ENCODE assay signal across 18 mouse cellular contexts in genomic region chr19:55268150-55268549, GRCm38 (mm10). TPM values are rescaled to one million over a fixed set of nuclear protein-coding genes. Genes with fewer than 3 reads are reported as not detected.
A peak's percentile ranks its signal among the peaks of the same experiment; 100 is the strongest.
DNase-seq lines count a peak whose midpoint lies in the region; ATAC-seq and TF ChIP-seq lines count a peak whose summit lies in the region.
"Had no signal": no experiment of that assay in that cellular context is flagged by ENCODE, and none has a peak within 500 bp of the region (broad histone marks: within the 10 kb centered on the region; RNA-seq: fewer than 3 reads in every experiment).

No protein-coding gene starts in this region.

- peak overlapping the region; percentile 92 for H3K27ac ChIP-seq in lung, embryonic 14.5 days (ENCODE audit: low read depth)
- peak overlapping the region; percentile 10 for H3K27ac ChIP-seq in intestine, postnatal 0 days (ENCODE audit: low read depth, low read length)
- 0 out of 2 replicates have a peak overlapping the region, but pooled peaks have one; percentile 11 for H3K27ac ChIP-seq in liver, embryonic 13.5 days
- peak overlapping the region; percentile 89 for H3K27ac ChIP-seq in stomach, embryonic 16.5 days (ENCODE audit: low read length)
- no peak overlapping the region for H3K27ac ChIP-seq in heart, adult 2 months
- H3K27ac ChIP-seq: forebrain, embryonic 12.5 days; hindbrain, embryonic 10.5 days; midbrain, embryonic 12.5 days had no signal

- intact Hi-C loops in heart, adult 2 months (cut with DNase I) = no loop called here

- no peaks in the 10 kb centered on the region for H3K27me3 ChIP-seq in lung, embryonic 14.5 days (ENCODE audit: insufficient read depth, low read length)
- H3K27me3 ChIP-seq in intestine, postnatal 0 days (replicated peaks; ENCODE audit: control insufficient read depth, insufficient read depth, low read length) = no peaks in the 10 kb centered on the region
- no peaks in the 10 kb centered on the region for H3K27me3 ChIP-seq in liver, embryonic 13.5 days
- no peaks in the 10 kb centered on the region for H3K27me3 ChIP-seq in stomach, embryonic 16.5 days (ENCODE audit: control insufficient read depth, insufficient read depth, low read length)
- no peaks in the 10 kb centered on the region for H3K27me3 ChIP-seq in heart, adult 2 months (ENCODE audit: control insufficient read depth, insufficient read depth, low read length)
- H3K27me3 ChIP-seq: forebrain, embryonic 12.5 days; midbrain, embryonic 12.5 days had no signal

- no peak for TF ChIP-seq CTCF in lung, embryonic 14.5 days (IDR thresholded peaks at IDR 0.05; ENCODE audit: low read depth)
- no peak for TF ChIP-seq CTCF in intestine, postnatal 0 days (IDR thresholded peaks at IDR 0.05; ENCODE audit: low read depth)
- no peak for TF ChIP-seq CTCF in heart, adult 2 months (IDR thresholded peaks at IDR 0.05)

- DNase-seq in lung, embryonic 14.5 days = peak; percentile 55
- no peak for DNase-seq in lung, postnatal 4 days
- no peak for DNase-seq in liver, embryonic 13.5 days
- DNase-seq in heart, adult 2 months = no peak
- DNase-seq in ovary, postnatal 14 days (ENCODE audit: low spot score) = no peak
- DNase-seq: adrenal gland, postnatal 10 days; cerebellum, adult 18-20 months; layer of hippocampus, adult 9-11 months; right cerebral cortex, adult 18-20 months; thymus, adult 18-20 months had no signal

- peak; percentile 81 for ATAC-seq in lung, embryonic 14.5 days (ENCODE audit: insufficient read depth)
- peak; percentile 67 for ATAC-seq in intestine, postnatal 0 days
- no peak for ATAC-seq in liver, embryonic 13.5 days (ENCODE audit: low read depth)
- ATAC-seq in stomach, embryonic 16.5 days (ENCODE audit: insufficient read depth, low FRiP score) = peak; percentile 75

- 43% methylated on average over 3 of the region's 3 CpGs for WGBS in lung, embryonic 14.5 days
- 24% methylated on average over 3 of the region's 3 CpGs for WGBS in intestine, postnatal 0 days
- WGBS in liver, embryonic 13.5 days (ENCODE audit: insufficient replicate concordance) = 71% methylated on average over 3 of the region's 3 CpGs
- WGBS in stomach, embryonic 16.5 days = 39% methylated on average over 3 of the region's 3 CpGs
- WGBS in heart, adult 2 months = 54% methylated on average over 3 of the region's 3 CpGs

- peaks cover 4% of the 10 kb centered on the region; the same call in 1 of the 2 replicates for H3K4me1 ChIP-seq in lung, embryonic 14.5 days (ENCODE audit: insufficient read depth)
- peaks cover 7% of the 10 kb centered on the region; the same call in 1 of the 2 replicates for H3K4me1 ChIP-seq in intestine, postnatal 0 days (replicated peaks; ENCODE audit: control insufficient read depth, insufficient read depth, low read length)
- H3K4me1 ChIP-seq in liver, embryonic 13.5 days (replicated peaks) = peaks cover 70% of the 10 kb centered on the region
- H3K4me1 ChIP-seq in stomach, embryonic 16.5 days (ENCODE audit: control insufficient read depth, insufficient read depth, low read length) = peaks cover 21% of the 10 kb centered on the region
- H3K4me1 ChIP-seq in heart, adult 2 months (ENCODE audit: control insufficient read depth, insufficient read depth, low read length) = no peaks in the 10 kb centered on the region; the same call in 1 of the 2 replicates

- no peaks in the 10 kb centered on the region for H3K79me2 ChIP-seq in heart, adult 2 months (replicated peaks; ENCODE audit: control insufficient read depth, insufficient read depth, low read length)

- H3K36me3 ChIP-seq in lung, embryonic 14.5 days (ENCODE audit: insufficient read depth) = 0 out of 2 replicates have a peak, but pooled peaks cover 5% of the 10 kb centered on the region
- peaks cover 49% of the 10 kb centered on the region for H3K36me3 ChIP-seq in intestine, postnatal 0 days (ENCODE audit: control insufficient read depth, insufficient read depth)
- peaks cover 46% of the 10 kb centered on the region for H3K36me3 ChIP-seq in liver, embryonic 13.5 days
- H3K36me3 ChIP-seq in stomach, embryonic 16.5 days (ENCODE audit: control insufficient read depth, insufficient read depth, low read length) = no peaks in the 10 kb centered on the region
- no peaks in the 10 kb centered on the region for H3K36me3 ChIP-seq in heart, adult 2 months (ENCODE audit: control insufficient read depth, insufficient read depth, low read length)
- H3K36me3 ChIP-seq: forebrain, embryonic 12.5 days; hindbrain, embryonic 10.5 days; midbrain, embryonic 12.5 days had no signal

- no peaks in the 10 kb centered on the region for H3K9me3 ChIP-seq in lung, embryonic 14.5 days (ENCODE audit: low read depth, low read length)
- no peaks in the 10 kb centered on the region for H3K9me3 ChIP-seq in intestine, postnatal 0 days (ENCODE audit: control insufficient read depth)
- no peaks in the 10 kb centered on the region for H3K9me3 ChIP-seq in liver, embryonic 13.5 days (replicated peaks)
- H3K9me3 ChIP-seq in stomach, embryonic 16.5 days (replicated peaks; ENCODE audit: control insufficient read depth, low read length) = no peaks in the 10 kb centered on the region
- H3K9me3 ChIP-seq: forebrain, embryonic 12.5 days; hindbrain, embryonic 10.5 days; midbrain, embryonic 12.5 days had no signal

- no peak overlapping the region for H3K4me3 ChIP-seq in lung, embryonic 14.5 days (ENCODE audit: low read depth, low read length)
- H3K4me3 ChIP-seq in intestine, postnatal 0 days (ENCODE audit: low read depth, low read length) = no peak overlapping the region
- H3K4me3 ChIP-seq in liver, embryonic 13.5 days (replicated peaks) = no peak overlapping the region
- no peak overlapping the region for H3K4me3 ChIP-seq in stomach, embryonic 16.5 days (replicated peaks; ENCODE audit: low read length)
- H3K4me3 ChIP-seq in heart, adult 2 months = no peak overlapping the region
- H3K4me3 ChIP-seq: forebrain, embryonic 12.5 days; hindbrain, embryonic 10.5 days; midbrain, embryonic 12.5 days; myocyte had no signal

- 0 out of 2 replicates have a peak overlapping the region, but pooled peaks have one; percentile 28 for H3K4me2 ChIP-seq in lung, embryonic 14.5 days
- no peak overlapping the region; the same call in 1 of the 2 replicates for H3K4me2 ChIP-seq in intestine, postnatal 0 days (replicated peaks; ENCODE audit: low read depth)
- no peak overlapping the region for H3K4me2 ChIP-seq in liver, embryonic 13.5 days
- no peak overlapping the region for H3K4me2 ChIP-seq in stomach, embryonic 16.5 days (ENCODE audit: low read depth, low read length)
- H3K4me2 ChIP-seq: forebrain, embryonic 12.5 days; midbrain, embryonic 12.5 days had no signal

- no peak for TF ChIP-seq EP300 in heart, adult 2 months (IDR thresholded peaks at IDR 0.05; ENCODE audit: insufficient read depth, low read depth, low read length)

- H3K9ac ChIP-seq in lung, embryonic 14.5 days = no peak overlapping the region
- H3K9ac ChIP-seq in intestine, postnatal 0 days (ENCODE audit: low read depth, low read length) = no peak overlapping the region
- no peak overlapping the region for H3K9ac ChIP-seq in liver, embryonic 13.5 days
- H3K9ac ChIP-seq in stomach, embryonic 16.5 days (ENCODE audit: low read length) = no peak overlapping the region
- H3K9ac ChIP-seq in heart, adult 2 months (ENCODE audit: low read depth, low read length) = no peak overlapping the region
- H3K9ac ChIP-seq: forebrain, embryonic 12.5 days; midbrain, embryonic 12.5 days had no signal

- no peak for TF ChIP-seq POLR2A in heart, adult 2 months (IDR thresholded peaks at IDR 0.05; ENCODE audit: insufficient read depth, low read depth, low read length)

RNA-seq across cellular contexts. Expression of gene Acsl5, which starts 16.4 kb away (rescaled TPM):
- 60.1 and 69.3 TPM in 2 replicates for polyA plus RNA-seq in lung, embryonic 14.5 days (2014; fragmentation: Nextera tagmentation; extraction: Ambion mirVana)
- polyA plus RNA-seq in intestine, postnatal 0 days (2015; fragmentation: Nextera tagmentation; extraction: Ambion mirVana) = 1,862 and 1,917 TPM in 2 replicates
- 116 and 134 TPM in 2 replicates for polyA plus RNA-seq in liver, embryonic 13.5 days (2015; fragmentation: Nextera tagmentation; extraction: Ambion mirVana)
- 145 and 151 TPM in 2 replicates for polyA plus RNA-seq in stomach, embryonic 16.5 days (2015; fragmentation: Nextera tagmentation; extraction: Ambion mirVana)
- 10 to 100 TPM; 12.5 to 14.7 TPM for total RNA-seq in heart, adult 2 months (2021)
- polyA plus RNA-seq in heart, adult 2 months (2012; rRNA removed) = 8.0 and 9.0 TPM in 2 replicates

RNA-seq across cellular contexts. Expression of gene Gucy2g, which starts 27.1 kb away (rescaled TPM):
- polyA plus RNA-seq in lung, embryonic 14.5 days (2014; fragmentation: Nextera tagmentation; extraction: Ambion mirVana) = not detected in 2 replicates
- polyA plus RNA-seq in intestine, postnatal 0 days (2015; fragmentation: Nextera tagmentation; extraction: Ambion mirVana) = 0.12 and 0.17 TPM in 2 replicates
- polyA plus RNA-seq in liver, embryonic 13.5 days (2015; fragmentation: Nextera tagmentation; extraction: Ambion mirVana) = not detected in 2 replicates
- polyA plus RNA-seq in stomach, embryonic 16.5 days (2015; fragmentation: Nextera tagmentation; extraction: Ambion mirVana) = 0.05 and 0.11 TPM in 2 replicates
- under 1 TPM in 1 of 2 experiments, not detected in 1; 0.07 TPM for total RNA-seq in heart, adult 2 months (2021)
- 0.12 TPM in 2 replicates for polyA plus RNA-seq in heart, adult 2 months (2012; rRNA removed)
- total RNA-seq: adrenal gland, postnatal 10 days; neutrophil, adult 5-6 weeks had no signal
- polyA plus RNA-seq: forebrain, embryonic 12.5 days; heart, embryonic 14.5 days; hindbrain, embryonic 10.5 days; midbrain, embryonic 12.5 days had no signal

RNA-seq across cellular contexts. Expression of gene Zdhhc6, which starts 47.7 kb away (rescaled TPM):
- 105 and 106 TPM in 2 replicates for polyA plus RNA-seq in lung, embryonic 14.5 days (2014; fragmentation: Nextera tagmentation; extraction: Ambion mirVana)
- polyA plus RNA-seq in intestine, postnatal 0 days (2015; fragmentation: Nextera tagmentation; extraction: Ambion mirVana) = 39.8 and 44.7 TPM in 2 replicates
- 64.9 and 74.9 TPM in 2 replicates for polyA plus RNA-seq in liver, embryonic 13.5 days (2015; fragmentation: Nextera tagmentation; extraction: Ambion mirVana)
- polyA plus RNA-seq in stomach, embryonic 16.5 days (2015; fragmentation: Nextera tagmentation; extraction: Ambion mirVana) = 85.8 and 92.1 TPM in 2 replicates
- total RNA-seq in heart, adult 2 months (2021) = 10 to 100 TPM; 19.6 to 22.1 TPM
- 10.4 and 14.1 TPM in 2 replicates for polyA plus RNA-seq in heart, adult 2 months (2012; rRNA removed)

RNA-seq across cellular contexts. Expression of gene Vti1a, which starts 47.9 kb away (rescaled TPM):
- 25.0 and 25.5 TPM in 2 replicates for polyA plus RNA-seq in lung, embryonic 14.5 days (2014; fragmentation: Nextera tagmentation; extraction: Ambion mirVana)
- polyA plus RNA-seq in intestine, postnatal 0 days (2015; fragmentation: Nextera tagmentation; extraction: Ambion mirVana) = 21.3 and 23.2 TPM in 2 replicates
- 16.7 and 18.2 TPM in 2 replicates for polyA plus RNA-seq in liver, embryonic 13.5 days (2015; fragmentation: Nextera tagmentation; extraction: Ambion mirVana)
- 26.1 and 27.0 TPM in 2 replicates for polyA plus RNA-seq in stomach, embryonic 16.5 days (2015; fragmentation: Nextera tagmentation; extraction: Ambion mirVana)
- total RNA-seq in heart, adult 2 months (2021) = 10 to 100 TPM; 15.6 to 16.3 TPM
- polyA plus RNA-seq in heart, adult 2 months (2012; rRNA removed) = 6.2 and 9.4 TPM in 2 replicates

Comparison
In these comparisons a context has a peak if more than half of its experiments do, and no peak if none do; other contexts are left out.
1. RNA of gene Acsl5, which starts 16.4 kb away (polyA plus RNA-seq): 1,862 to 1,917 TPM in intestine, postnatal 0 days; 145 to 151 TPM in stomach, embryonic 16.5 days, 116 to 134 TPM in liver, embryonic 13.5 days, 60.1 to 69.3 TPM in lung, embryonic 14.5 days and 8.0 to 9.0 TPM in heart, adult 2 months; every median in the first group is over 10 times any median in the second.